Mouse (Mus musculus): ENCODE measurements around the gene Mamstr.

The Mamstr gene

DNA sequence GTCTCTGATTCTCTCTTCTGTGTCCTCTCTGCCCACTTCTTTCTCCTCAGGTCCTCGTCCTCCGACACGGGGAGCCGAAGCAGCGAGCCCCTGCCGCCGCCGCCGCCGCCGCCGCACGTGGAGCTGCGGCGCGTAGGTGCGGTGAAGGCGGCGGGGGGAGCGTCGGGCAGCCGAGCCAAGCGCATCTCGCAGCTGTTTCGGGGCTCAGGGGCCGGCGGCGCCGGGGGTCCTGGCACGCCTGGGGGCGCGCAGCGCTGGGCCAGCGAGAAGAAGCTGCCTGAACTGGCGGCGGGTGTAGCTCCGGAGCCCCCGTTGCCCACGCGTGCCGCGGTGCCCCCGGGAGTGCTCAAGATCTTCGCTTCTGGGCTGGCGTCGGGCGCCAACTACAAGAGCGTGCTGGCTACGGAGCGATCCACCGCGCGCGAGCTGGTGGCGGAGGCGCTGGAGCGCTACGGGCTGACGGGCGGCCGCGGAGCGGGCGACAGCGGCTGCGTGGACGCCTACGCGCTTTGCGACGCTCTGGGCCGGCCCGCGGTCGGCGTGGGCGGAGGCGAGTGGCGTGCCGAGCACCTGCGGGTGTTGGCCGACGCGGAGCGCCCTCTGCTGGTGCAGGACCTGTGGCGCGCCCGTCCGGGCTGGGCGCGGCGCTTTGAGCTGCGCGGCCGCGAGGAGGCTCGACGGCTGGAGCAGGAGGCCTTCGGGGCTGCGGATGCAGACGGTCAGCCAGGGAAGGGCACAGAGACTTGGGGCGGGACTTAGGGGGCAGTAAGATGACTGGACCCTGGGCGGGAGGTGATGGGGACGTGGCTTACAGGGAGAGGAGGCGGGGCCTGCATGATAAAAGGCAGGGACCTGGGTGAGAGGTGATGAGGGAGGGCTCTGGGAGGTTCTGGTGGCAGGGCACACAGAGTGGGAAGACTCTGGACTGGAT, 11.1 kb upstream of the Mamstr start:
- peak; percentile 85 to 88 for DNase-seq (ENCODE audit: low spot score in 2 of 2)

DNA sequence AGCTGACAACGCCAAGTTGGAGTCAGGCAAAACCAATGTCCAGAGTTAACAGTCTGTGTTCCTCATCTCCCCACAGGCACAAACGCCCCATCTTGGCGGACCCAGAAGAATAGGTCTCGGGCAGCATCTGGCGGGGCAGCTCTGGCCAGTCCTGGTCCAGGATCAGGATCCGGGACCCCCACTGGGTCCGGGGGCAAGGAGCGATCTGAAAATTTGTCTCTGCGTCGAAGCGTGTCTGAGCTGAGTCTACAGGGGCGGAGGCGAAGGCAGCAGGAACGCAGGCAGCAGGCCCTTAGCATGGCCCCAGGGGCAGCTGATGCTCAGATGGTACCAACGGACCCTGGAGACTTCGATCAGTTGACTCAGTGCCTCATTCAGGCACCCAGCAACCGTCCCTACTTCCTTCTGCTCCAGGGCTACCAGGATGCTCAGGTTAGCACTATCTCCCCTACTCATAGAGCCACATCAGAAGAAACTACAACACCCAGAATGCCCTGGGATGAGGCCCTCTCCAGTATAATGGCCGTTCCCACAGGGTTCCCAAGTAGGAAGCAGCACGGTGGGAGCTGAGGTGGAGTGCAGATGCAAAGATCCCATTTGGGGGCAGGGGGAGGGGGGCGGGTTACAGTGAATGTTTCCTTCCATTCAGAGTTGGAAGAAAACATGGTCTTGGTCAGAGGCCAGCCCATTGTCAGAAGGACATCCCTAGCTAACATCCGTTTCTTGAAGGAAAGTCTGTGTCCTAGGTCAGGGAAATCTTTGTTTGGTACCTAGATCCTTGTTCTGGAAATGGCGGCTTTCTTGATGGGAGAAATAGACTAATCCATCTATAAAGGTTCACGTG, 9.5 kb upstream of the Mamstr start:
- DNase-seq (ENCODE audit: low spot score in 2 of 2), result no peak

DNA sequence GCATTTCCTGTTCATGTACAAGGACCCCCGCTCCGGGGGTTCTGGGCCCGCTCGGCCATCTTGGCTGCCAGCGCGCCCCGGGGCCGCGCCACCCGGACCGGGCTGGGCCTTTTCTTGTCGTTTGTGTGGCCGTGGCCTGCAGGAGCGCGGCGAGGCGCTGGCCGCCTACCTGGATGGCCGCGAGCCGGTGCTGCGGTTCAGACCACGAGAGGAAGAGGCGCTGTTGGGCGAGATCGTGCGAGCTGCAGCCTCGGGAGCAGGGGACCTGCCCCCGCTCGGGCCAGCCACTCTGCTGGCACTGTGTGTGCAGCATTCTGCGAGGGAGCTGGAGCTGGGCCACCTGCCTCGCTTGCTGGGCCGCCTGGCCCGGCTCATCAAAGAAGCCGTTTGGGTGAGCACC, 7.3 kb upstream of the Mamstr start:
- DNase-seq (ENCODE audit: low spot score in 2 of 2), result no peak

DNA sequence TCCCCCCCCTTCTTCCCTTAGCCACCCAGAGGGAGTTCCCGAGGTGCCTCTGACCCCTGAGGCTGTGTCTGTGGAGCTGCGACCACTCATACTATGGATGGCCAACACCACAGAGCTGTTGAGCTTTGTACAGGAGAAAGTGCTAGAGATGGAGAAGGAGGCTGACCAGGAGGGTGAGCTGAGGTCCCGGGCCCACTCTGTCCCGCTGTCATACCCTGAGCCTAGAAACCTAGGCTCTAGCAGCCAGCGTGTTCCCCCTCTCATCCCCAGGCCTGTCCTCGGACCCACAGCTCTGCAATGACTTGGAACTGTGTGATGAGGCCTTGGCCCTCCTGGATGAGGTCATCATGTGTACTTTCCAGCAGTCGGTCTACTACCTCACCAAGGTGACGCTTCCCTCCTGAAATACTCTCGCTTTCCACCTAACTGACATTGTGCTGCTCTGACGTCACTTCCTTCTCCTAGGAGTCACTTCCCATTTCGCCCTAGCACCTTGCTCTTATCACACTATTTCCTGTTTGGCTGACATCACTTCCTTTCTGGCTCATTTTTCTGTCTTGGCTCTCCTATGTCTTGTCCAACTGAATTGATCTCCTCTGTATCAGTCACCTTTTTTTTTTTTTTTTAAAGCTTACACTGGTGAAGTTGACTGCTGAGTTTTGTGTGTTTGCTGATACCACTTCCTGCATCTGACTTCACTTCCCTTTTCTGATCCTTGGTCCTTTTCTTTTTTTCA, 4.7 kb upstream of the Mamstr start:
- no peak for DNase-seq (ENCODE audit: low spot score in 2 of 2)

DNA sequence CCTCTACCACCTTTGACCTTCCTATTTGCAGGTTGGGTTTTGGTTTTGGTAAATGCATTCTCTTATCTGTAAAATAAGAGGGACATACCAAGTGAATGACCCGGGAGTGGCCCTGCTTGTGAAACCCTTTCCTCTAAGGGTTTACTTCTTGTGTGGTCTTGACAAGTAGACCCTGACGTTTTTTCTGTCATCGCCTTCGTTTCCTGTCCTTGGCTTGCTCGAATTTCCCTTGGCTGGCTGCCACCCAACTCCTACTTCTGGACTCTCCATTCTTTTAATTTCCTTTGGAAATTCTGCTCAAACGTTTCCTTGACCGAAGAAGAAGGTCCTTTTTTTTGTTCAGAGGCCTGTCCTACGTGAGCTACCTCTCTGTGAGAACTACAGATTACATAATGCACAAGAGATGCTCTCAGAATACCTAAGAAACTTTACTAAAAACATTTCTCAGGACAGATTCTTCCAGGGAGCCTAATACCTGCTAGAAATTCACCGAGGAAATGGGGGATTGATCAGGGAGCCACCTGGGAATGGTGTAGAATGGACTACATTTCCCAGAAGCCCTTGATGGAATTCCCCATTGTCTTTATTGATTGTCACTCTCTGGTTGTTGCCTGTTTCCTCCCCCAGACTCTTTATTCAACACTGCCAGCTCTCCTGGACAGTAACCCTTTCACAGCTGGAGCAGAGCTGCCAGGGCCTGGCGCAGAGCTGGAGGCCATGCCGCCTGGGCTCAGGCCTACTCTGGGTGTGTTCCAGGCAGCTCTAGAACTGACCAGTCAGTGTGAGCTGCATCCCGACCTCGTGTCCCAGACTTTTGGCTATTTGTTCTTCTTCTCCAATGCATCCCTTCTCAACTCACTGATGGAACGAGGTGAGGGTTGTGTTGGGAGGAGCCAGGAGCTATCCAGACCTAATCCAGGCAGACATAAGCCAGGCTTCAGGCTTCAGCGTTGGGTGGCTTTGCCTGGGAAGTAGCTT, 3.8 kb upstream of the Mamstr start:
- DNase-seq (ENCODE audit: low spot score in 2 of 2), result no peak

DNA sequence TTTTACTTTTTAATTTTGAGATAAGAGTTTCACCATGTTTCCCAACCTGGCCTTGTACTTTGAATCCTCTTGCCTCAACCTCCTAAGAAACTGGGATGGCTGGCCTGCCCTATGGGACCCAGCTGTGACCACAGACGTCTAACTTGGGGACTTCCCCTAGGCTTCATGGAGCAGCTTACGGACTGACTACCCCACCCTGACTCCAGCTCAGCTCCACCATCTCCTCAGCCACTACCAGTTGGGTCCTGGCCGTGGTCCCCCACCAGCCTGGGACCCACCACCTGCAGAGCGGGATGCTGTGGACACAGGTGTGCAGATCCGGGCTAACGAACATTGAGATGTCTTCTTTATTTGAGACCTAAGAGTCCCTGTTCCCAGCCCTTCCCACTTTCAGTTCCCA, 2.1 kb upstream of the Mamstr start:
- DNase-seq (ENCODE audit: low spot score in 2 of 2), result no peak

GRCm38 (mm10) chr7:45638623-45639401, 965 bp upstream of the Mamstr start:
- DNase-seq (ENCODE audit: low spot score in 2 of 2), result peak; percentile 79 to 92

DNA sequence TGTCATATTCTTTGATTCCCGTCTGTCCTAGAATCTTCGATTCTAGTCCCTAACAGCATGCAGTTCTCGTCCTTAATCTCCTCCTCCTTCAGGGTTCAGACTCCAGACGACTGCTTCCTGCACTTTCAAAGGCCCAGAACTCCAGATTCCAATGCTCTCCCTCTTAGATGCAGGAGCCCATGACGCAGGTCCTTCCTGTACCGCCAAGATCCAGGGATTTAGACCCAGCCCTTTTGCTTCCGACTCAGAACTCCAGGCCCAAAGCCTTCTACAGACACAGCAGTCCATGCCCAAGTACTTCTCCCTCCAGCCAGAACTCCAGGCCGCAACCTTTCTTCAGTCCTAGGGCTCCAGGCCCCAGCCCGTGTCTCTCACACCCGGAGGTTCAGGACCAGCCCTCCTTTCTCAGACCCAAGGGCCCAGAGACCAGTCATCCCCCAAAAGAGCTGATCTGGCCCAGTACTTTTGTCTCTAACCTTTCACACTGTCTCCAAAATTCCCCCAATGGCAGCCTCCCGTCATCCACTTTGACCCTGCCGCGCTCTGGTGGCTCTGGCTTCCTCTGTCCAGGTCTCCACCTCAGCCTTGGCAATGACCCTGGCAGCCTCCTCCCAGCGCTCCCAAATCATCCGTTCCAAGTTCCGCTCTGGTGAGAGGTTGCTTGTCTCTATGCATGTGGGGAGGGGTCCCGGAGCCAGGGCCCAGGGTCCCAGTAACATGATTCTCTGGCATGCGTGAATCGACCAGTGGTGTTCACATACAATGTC, 597 bp downstream of the Mamstr start:
- no peak for DNase-seq (ENCODE audit: low spot score in 2 of 2)

GRCm38 (mm10) chr7:45641391-45642040, 1.7 kb downstream of the Mamstr start:
- no peak for DNase-seq (ENCODE audit: low spot score in 2 of 2)

DNA sequence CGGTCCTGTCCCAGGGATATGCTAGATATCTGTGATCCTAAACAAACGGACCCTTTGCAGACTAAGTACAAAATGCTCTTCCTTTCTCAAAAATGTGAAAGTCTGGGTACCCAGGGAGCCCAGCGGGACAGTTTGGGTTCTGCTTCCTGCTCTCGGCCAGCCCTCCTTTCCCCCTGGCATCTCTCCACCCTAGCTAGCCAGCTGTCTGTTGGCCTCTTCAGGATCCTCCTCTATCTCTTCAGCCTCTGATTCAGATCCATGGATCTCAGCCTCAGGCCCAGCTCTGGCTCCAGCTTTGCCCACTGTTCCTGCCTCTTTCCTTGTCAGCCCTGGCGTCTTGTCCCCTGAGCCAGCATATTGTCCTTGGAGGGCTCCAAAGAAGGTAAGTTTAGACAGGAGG, 2.3 kb downstream of the Mamstr start:
- DNase-seq (ENCODE audit: low spot score in 2 of 2), result no peak

DNA sequence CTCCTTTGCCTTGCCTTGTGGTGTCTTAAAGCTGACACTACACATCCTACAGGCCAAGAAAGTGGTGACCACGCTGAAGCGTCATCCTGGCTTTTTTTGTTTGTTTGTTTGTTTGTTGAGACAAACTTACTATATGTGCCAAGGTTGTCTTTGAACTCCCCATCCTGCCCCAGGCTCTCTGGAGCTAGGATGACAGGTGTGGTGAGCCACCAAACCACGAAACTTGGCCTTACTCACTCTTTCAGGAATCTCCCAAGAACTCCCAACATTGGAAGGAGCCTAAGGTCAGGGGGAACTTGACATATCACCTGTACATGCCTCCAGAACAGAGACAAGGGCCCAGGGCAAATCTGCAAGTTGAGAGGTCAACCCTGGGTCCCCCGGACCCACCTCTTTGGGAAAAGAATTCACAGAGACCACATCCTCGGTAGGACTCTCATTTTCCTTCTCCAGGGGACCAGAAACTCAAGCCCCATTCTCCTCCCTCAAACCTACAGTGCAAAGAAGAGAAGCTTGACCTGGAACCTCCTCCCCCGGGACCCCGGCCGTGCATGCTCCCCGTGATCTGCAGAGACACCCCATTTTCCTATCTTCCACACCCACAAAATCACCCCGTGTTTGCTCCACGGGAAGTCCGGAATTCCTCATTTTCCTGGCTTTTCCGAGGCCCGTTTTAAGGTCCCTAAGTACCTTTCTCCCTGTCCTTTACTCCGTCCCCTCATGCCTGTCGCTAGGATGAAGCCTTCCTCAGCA, 2.9 kb downstream of the Mamstr start:
- no peak for DNase-seq (ENCODE audit: low spot score in 2 of 2)

DNA sequence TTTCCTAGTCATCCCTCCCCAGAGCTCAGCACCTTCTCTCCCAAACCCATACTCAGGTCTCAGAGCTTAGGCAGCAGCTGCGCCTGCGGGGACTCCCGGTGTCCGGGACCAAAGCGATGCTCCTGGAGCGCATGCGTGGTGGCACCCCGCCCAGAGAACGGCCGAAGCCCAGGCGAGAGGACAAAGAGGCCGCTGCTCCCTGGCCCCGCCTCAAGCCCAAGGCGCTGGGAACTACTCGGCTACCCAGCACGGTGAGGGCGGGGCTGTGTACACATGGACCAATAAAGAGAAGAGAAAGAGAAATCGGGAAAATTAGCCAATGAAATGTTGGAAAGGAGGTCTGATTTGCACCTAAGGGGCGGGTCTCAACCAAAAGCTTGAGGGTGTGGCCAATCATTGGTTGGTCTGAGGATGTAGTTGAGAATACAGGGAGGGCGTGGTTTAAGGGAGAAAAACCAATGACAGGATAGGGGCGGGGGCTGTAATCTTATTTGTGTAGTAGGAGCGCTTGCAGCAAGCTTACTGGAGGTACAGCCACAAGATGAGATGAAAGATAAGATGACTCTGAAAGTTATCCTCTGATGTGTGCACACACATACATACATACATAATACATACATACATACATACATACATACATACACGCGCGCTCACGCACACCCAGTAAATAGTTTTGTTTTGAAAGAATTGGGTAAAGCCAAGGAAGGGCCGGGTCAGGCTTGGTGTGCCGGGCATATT, 3.8 kb downstream of the Mamstr start:
- DNase-seq (ENCODE audit: low spot score in 2 of 2), result peak; percentile 71 to 89

DNA sequence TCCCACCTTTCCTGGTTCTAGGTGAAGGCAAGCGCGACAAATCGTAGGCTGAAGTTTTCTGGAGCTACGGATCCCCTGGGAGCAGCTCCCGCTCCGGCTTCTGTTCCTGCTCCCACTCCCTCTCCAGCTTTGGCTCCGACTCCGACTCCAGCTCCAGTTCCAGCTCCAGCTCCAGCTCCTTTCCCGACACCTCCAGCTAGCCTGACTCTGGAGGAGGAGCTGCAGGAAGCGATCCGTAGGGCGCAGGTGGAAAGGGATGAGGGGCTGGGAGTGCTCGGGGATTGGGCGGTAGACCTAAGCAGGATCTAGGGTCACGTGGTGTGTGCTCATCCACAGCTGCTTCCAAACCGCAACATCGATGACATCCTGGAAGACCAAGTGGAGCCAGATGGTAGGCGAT, 4.4 kb downstream of the Mamstr start:
- no peak for DNase-seq (ENCODE audit: low spot score in 2 of 2)

- DNase-seq (ENCODE audit: low spot score in 2 of 2), result no peak
These were observed 5.3 kb downstream of the Mamstr start for GRCm38 (mm10) chr7:45644872-45645590.

- no peak for DNase-seq (ENCODE audit: low spot score in 2 of 2)
These were observed 5.8 kb downstream of the Mamstr start for GRCm38 (mm10) chr7:45645591-45645971.

- no peak for DNase-seq (ENCODE audit: low spot score in 2 of 2)
These were observed 6.9 kb downstream of the Mamstr start for GRCm38 (mm10) chr7:45646671-45647070.

- no peak for DNase-seq (ENCODE audit: low spot score in 2 of 2)
These were observed 9.6 kb downstream of the Mamstr start for GRCm38 (mm10) chr7:45649351-45649750.
